Mouse (Mus musculus): ENCODE results near the gene Olfr551.
"Not testable (repeated sequence)": the region's sequence is repeated elsewhere in the genome, so short reads cannot be mapped to it uniquely, and the experiment has no call there.

Gene Olfr551

DNA sequence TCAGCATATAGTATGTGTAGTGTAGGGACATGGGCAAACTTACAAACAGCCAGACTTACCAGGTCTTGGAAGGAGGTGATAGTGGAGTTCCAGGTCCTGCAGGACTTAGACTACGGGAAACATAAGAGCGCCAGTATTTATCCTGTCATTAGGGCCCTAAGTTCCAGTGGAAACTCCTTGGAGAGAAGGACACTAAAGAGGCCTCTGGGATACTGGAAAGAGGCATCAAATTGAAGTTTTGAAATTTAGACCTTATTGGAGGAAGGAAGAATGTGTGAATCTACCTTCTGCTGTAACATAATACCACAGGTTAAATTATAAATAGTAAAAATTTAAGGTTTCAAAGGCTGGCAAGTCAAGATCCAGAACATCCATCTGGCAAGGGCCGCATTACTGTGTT lies at the start of gene Olfr551:
Gene Olfr551, minus strand, starts transcription at position 101 of the 400 bp plus-strand sequence.
- no peak for DNase-seq (ENCODE audit: low spot score)

DNA sequence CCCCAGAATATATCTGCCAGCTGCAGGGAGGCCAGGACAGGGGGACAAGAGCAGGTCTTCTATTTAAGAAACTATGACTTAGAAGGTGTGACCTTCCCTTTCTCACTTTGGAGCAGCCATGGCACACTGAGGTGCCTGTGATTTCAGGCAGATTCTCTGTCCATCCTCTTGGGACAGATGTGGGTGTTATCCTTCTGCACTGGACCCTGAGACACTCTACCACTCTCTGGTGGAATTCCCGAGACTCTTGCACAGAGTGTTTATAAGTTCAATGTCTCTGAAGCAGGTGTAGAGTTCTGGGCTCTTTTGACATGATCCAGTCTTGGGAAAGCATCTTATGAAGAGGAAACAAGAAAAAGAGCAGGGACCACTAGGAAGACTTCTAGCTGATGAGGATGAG lies 46.4 kb upstream of the Olfr551 start, which contains the start of gene Olfr554:
Gene Olfr554, plus strand, starts transcription at position 301 of the 400 bp plus-strand sequence.
- DNase-seq (ENCODE audit: low spot score) = no peak

DNA sequence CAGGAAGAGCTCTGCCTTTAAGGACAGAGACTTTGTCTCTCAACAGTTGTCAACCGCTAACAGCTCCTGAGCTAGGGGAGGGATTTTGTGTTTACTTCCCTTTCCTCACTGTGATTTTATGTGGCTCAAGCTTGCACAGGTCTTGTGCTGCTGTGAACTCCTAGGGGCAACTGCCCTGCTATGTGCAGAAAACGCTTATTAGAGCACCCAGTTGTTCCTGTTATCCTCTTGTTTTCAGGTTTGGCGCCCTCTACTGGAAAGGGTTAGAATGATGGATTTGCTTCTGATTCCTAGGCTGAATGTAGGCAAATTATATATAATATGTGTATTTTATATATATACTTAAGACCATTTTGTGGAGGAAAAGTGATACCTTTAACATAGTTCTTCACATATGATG lies 45.0 kb upstream of the Olfr551 start:
- DNase-seq (ENCODE audit: low spot score) = peak; percentile 51

DNA sequence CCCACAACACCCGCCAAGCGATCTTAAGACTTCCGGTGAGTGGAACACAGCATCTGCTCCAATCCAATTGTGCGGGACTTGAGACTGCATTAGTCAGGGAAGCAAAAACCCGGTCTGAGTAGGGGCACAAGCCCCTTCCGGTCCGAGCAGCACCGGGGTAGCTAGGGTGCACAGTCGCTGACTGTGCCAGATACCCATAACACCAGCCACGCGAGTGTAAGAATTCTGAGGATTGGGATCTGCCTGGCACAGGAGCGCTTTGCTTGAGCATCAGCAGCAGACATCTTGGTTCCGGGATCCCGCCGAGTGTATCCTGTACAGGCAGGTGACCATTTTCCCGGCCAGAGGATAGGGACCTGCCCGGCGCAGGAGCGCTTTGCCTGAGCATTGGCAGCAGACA lies 28.7 kb upstream of the Olfr551 start:
- DNase-seq (ENCODE audit: low spot score) = not testable (repeated sequence)

DNA sequence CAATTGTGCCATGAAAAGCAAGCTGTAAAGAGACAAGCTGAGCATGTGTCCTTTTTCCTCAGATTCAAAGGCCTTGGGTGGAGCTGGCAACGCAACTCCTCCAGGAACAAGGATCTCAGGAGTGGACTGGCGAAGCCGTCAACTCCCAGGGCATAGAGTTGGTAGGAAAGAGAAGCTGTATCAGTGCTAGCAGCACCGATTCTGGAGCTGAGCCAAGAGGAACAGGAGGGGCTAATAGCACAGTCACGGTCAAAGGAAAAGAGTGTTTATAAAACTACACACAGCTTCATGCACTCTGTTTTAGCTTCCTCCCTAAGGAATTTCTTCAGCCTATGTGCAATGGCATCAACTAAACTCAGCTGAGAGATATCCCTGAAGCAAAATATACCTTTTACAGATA lies 27.9 kb upstream of the Olfr551 start:
- no peak for DNase-seq (ENCODE audit: low spot score)

DNA sequence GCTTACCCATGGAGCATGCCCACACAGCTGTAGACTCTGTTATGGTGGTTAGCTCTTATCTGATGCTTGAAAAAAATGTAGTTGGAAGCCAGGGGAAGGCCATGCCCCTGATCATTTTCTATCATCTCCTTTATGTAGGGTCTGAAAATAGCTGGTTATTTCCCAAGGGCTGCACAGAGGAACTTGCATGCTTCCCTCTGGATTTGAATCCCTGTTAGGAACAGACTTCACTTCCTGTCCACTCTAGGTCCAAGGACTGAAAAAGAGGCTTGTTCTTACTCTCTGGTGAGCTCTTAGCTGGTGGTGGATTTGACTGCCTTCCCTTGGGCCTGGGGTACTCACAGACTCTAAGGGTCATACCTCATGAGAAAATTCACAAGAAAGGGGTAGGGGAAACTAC lies 26.4 kb upstream of the Olfr551 start, which contains the start of gene Olfr553:
Gene Olfr553, minus strand, starts transcription at position 101 of the 400 bp plus-strand sequence.
- no peak for DNase-seq (ENCODE audit: low spot score)

DNA sequence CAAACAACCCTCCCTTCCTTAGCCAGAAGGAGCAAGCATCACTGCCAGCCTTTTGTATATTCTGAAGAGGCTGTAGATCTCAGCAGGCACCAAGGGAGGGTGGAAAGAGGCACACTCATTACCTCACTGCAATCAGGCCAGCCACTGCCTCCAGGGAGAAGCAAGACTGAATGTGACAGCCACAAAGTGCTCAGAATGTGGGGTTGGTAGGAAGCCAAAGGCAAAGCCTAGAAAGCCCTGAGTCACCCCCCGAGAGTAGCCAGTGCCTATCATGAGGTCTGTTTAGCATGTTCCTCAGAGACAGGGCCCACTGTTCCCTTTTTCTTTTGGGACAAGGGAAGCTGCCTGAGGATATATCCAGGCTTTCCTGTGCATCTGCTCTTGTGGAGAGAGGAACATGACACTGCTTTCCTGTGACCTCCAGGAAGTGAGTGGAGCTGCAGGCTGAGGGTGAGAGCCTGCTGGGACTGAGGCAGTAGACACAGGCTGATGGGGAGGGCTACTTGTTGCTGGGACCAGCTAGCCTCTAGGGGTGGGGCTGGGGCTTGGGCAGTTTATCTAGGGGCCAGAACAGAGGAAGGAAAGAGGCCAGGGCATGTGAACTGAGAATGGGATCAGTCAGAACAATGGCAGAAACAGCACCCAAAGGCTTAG lies 5.8 kb upstream of the Olfr551 start, which contains the start of gene Olfr552:
Gene Olfr552, plus strand, starts transcription at position 393 of the 654 bp plus-strand sequence.
- no peak for DNase-seq (ENCODE audit: low spot score)

DNA sequence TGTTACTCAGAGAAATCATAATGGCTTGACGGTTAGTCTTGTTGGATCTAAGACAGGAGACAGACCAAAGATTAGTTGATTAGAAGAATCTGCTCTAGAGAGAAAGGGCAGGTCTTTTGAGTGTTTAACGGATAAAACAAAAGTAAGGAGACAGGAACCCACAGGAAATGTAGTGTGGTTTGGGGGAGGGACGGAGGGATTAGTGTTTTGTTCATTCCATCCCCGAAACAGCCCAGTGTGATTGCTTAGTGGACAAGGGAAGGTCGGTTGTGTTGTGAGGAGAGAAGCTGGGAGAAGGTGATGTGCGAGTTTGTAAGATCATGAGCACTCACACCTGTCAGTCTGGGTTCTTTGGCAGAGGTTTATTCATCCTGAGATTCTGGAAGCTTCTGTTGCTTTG lies 15.7 kb downstream of the Olfr551 start:
- no peak for DNase-seq (ENCODE audit: low spot score)

DNA sequence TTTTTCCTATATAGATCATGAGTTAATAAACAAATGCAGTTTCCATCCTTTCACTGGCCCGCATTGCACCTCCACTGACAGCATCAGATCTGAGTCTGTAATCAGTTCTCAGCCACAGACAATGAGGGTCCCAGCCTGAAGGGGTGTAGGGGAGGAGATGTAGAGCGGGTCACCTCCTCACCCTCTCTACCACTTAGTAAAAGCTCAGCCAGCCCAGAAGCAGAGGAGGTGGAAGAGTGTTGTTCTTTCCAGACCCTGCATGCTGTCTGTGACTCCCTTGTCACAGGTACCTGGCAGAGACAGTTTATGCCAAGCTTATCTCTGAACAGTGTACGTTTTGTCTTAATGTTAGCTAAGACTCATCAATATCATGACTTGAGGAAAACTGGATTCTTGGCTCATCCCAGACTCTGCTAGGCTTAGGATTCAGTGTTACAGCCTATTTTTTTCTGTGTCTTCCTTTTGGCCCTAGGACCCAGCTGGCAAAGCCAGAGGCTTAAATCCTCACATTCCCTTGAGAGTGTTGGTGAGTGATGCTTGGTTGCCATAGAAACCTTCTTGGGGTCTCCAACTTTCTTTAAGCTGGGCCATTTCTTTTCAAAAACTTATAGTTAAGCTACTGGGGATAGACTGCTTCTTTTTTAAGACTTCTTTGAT lies 18.4 kb downstream of the Olfr551 start:
- DNase-seq (ENCODE audit: low spot score) = no peak

DNA sequence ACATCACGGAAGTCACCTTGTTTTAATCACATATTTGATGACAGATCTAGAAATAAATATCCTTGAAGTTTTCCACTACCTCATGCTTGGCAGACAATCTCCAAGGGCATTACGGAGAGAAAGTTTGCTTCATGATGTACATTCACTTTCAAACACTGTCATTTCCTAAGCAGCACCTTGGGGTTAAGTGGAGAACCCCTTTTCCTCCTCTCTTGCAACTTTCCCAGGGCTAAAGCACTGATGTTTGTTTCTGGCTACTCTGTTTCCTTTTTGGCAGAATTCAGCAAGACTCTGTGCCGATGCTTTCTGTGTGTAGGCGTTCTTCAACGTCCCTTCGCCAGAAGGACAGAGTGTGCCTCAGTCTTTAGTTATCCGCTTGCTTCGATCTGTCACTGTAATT lies 20.5 kb downstream of the Olfr551 start, which contains the start of gene Olfr550:
Gene Olfr550, plus strand, starts transcription at position 301 of the 400 bp plus-strand sequence.
- DNase-seq (ENCODE audit: low spot score) = no peak

DNA sequence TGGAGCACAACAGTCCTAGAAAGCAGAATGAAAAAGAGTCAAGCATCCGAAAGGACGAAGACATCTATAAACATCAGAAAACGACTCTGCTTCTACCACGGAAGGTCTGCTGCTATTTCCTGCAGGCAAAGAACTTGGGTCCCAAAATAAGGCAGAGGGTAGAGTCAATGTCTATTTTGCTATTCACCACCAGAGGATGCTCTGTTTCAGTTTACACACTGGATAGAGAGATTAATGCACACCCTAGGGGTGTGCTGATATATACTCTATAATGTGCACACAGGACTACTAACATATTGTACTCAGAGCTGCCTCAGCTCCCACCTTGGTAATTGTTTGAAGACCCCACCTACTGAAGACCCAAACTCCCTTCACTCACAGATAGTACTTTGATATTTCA lies 25.5 kb downstream of the Olfr551 start:
- no peak for DNase-seq (ENCODE audit: low spot score)

DNA sequence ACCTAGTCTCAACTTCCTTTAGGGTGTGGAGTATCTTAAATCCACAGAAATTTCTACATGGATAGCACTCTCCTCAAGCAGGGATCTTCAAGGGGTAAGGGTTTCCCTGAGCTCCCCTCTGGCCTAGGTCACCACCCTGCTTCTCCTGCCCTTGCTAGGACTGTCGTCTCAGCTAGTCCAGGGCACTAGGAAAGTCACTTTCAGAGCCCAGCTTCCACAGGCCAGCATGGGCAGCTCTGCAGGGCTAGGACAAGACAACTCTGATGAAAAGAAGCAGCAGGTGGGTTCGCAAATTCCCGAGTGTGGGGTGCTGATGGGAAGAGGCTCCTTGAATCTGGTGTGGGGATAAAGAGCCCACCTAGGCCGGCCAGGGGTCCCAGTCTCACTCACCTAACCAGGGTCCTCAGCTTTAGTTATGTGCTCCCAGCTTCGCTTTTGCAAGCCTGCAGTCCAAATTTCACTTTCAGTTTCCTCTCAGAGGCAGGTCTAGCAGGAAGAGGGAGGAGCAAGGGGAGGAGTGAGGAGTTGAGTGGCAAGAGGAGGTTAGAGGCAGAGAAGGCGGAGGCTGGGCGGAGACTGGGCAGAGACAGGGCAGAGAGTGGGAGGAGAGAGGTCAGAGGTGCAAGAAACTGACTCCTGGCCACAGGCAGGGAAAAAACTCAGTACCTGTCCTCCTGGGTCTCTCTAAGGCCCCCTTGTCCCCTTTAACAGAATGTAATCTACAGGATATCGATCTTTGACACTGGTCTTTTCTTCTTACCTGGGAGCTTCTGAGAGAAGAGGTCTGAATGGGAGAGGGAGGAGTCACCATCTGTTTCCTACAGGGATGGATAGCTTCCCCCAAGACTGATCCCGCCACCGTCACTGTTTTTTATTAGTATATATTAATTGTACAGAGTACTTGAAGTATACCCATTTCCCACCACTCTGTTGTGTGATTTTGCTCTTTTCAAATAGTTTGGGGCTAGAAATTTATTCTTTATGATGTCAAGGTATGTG lies 26.4 kb downstream of the Olfr551 start, which contains the start of gene Trim21:
Gene Trim21, minus strand, starts transcription at position 488 of the 999 bp plus-strand sequence.
- peak; percentile 78 for DNase-seq (ENCODE audit: low spot score)

DNA sequence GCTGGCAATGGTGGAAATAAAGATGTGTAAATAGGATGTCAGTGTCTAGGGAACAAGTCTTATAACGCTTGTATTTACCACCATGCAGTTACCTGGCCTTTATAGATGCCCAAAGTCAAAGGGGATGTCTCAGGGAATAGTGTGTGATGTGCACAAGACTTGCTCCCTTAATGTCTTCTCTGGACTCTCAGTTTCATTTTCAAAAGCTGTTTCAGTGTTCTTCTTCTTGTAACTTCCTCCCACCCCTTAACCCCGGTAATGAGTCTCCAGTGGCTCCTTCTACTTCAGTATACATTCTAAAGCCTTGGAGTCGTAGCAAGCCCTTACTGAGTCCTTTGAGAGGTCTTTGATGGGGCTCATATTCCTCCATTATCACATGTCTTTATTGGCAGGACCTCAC lies 38.4 kb downstream of the Olfr551 start:
- no peak for DNase-seq (ENCODE audit: low spot score)

DNA sequence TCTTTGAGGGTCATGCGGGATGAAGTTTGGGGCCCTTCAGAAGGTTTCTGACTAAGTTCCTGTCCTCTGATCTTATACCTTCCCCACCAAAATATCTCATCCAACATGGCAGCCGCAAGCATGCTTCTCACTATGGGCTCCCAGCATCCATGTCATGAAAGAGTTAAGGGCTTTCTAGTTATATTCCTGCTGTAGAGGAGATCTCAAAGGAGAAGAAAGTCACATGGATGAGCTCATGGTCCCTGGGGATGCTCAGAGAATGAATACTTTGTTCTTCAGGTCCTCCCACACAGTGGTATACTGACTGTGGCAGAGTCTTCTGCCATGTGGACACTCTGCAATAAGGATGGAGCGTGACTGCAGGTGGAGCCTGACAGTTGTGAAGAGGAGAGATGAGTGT lies 42.1 kb downstream of the Olfr551 start, which contains the start of gene Olfr549:
Gene Olfr549, plus strand, starts transcription at position 301 of the 400 bp plus-strand sequence.
- DNase-seq (ENCODE audit: low spot score) = no peak

DNA sequence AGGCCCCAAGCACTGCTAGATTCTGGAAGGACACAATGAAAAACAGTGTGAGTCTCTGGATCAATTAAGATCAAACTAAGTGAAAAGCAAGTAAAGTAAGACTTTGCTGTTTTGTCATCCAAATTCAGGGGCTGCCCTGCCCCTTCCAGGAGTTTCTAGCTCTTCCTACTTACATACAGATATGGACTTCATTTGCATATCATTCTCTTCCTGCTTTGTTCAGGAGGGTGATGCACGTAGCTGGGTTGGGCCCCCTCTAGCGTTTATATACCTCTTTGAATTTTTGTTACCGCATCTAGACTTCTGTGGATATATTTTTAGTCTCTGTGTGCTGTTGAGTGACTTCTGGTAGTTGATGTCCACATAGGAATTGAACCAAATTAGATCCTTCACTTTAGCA lies 50.4 kb downstream of the Olfr551 start:
- no peak for DNase-seq (ENCODE audit: low spot score)

DNA sequence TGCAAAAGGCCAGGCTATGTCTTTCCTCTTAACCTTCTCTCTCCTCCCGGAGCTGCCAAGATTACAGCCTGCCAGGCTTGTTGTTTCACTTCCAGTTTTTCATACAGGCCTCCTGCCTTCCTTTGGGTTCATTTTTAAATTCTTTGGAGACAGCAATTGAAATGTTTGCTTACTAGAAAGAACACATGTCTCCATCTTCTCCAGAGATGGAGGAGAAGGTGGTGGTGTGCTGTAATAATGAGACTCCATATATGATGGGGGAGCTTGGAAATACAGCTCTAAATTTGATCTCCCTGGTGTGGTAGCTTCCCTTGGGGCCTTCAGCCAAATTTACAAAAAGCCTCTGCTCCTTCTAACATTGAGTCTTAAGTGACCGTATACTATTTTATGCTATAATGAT lies 51.1 kb downstream of the Olfr551 start, which contains the start of gene Olfr548-ps1:
Gene Olfr548-ps1, plus strand, starts transcription at position 301 of the 400 bp plus-strand sequence.
- no peak for DNase-seq (ENCODE audit: low spot score)

DNA sequence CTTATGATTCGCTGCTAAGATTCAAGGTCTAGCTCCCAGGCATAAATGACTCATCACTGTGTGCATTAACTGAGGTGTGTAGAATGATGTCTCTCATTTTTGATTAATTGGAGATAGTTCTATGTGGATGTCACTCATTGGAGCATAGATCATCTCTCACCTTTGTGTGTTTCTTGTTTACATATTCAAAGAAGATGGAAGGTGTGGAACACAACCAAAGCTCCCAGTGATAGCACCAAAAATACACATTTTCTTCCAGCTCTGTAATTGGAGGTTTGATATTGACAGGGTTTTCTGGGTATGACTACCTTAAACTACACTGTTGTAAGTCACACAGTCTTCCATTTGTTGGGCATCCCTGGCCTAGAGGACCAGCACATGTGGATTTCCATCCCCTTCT lies 57.2 kb downstream of the Olfr551 start, which contains the start of gene Olfr547:
Gene Olfr547, plus strand, starts transcription at position 301 of the 400 bp plus-strand sequence.
- no peak for DNase-seq (ENCODE audit: low spot score)
